Mouse (Mus musculus) ES-Bruce4 (cell line): ENCODE measurements at regions not wholly inside any gene's neighbourhood (a gene's known extent, or its start where the extent isn't known, plus 50 kb on each side); places are given as distances from the start of the nearest gene placed in this dataset.

Experiments
- CTCF ChIP-seq: IDR thresholded peaks from one replicate; pipeline ENCODE4 v1.8.1; 2011; ENCODE audit warnings: low read depth, low read length
- EP300 ChIP-seq: IDR thresholded peaks from 2 replicates; pipeline ENCODE4 v1.6.1; 2011; ENCODE audit warnings: low read depth, low read length; ENCODE audit not compliant: insufficient read depth
- POLR2A ChIP-seq: IDR thresholded peaks from one replicate; pipeline ENCODE4 v1.8.1; 2011; ENCODE audit warnings: low read length; ENCODE audit not compliant: insufficient read depth

- no peak for TF ChIP-seq POLR2A
- TF ChIP-seq CTCF = no peak
- no peak for TF ChIP-seq EP300
These were observed 163.4 kb upstream of the Sgcd start for GRCm38 (mm10) chr11:48152219-48152618.
